Mouse (Mus musculus): ENCODE results near the gene Sdad1. TPM values are rescaled to one million over a fixed set of nuclear protein-coding genes. Genes with fewer than 3 reads are reported as not detected.

Sdad1 gene
- polyA plus RNA-seq, 1 experiment from 2014 or later, result 52.9 TPM

- peaks cover 16% of the 10 kb centered on the region for H3K27me3 ChIP-seq (ENCODE audit: low read depth, poor library complexity, severe bottlenecking)
- no peak overlapping the region for H3K4me3 ChIP-seq
- H3K36me3 ChIP-seq, result no peaks in the 10 kb centered on the region
- no peaks in the 10 kb centered on the region for H3K9me3 ChIP-seq (replicated peaks)
- H3K4me1 ChIP-seq, result peaks cover 22% of the 10 kb centered on the region
- DNase-seq (ENCODE audit: low spot score), result no peak
- WGBS, result 90% methylated on average over 6 of the region's 6 CpGs
- no peak overlapping the region for H3K27ac ChIP-seq (replicated peaks)
These were observed 58.2 kb downstream of the Sdad1 start for GRCm38 (mm10) chr5:92252031-92252430.

- 87% methylated on average over 11 of the region's 11 CpGs for WGBS
- DNase-seq (ENCODE audit: low spot score), result no peak
- Histone ChIP-seq H3K9me3 (replicated peaks) (no peaks in the 10 kb centered on the region), H3K4me3 (no peak overlapping the region), H3K4me1 (peaks cover 7% of the 10 kb centered on the region), H3K36me3 (no peaks in the 10 kb centered on the region), H3K27ac (replicated peaks) (no peak overlapping the region), H3K27me3 (ENCODE audit: low read depth, poor library complexity, severe bottlenecking) (peaks cover 7% of the 10 kb centered on the region; the same call in 1 of the 2 replicates)
These were observed 61.7 kb downstream of the Sdad1 start for GRCm38 (mm10) chr5:92248614-92249013.

GRCm38 (mm10) chr5:92245483-92245882 is 64.8 kb downstream of the Sdad1 start:
- H3K27me3 ChIP-seq (ENCODE audit: low read depth, poor library complexity, severe bottlenecking), result no peaks in the 10 kb centered on the region
- no peaks in the 10 kb centered on the region for H3K36me3 ChIP-seq
- H3K27ac ChIP-seq (replicated peaks), result no peak overlapping the region
- H3K4me1 ChIP-seq, result no peaks in the 10 kb centered on the region
- H3K9me3 ChIP-seq (replicated peaks), result no peaks in the 10 kb centered on the region
- DNase-seq (ENCODE audit: low spot score), result no peak
- 93% methylated on average over 9 of the region's 9 CpGs for WGBS
- no peak overlapping the region for H3K4me3 ChIP-seq

- Histone ChIP-seq H3K4me1 (0 out of 2 replicates have a peak, but pooled peaks cover under 1% of the 10 kb centered on the region), H3K4me3 (no peak overlapping the region), H3K27me3 (ENCODE audit: low read depth, poor library complexity, severe bottlenecking) (no peaks in the 10 kb centered on the region), H3K27ac (replicated peaks) (no peak overlapping the region), H3K9me3 (replicated peaks) (no peaks in the 10 kb centered on the region), H3K36me3 (no peaks in the 10 kb centered on the region)
- DNase-seq (ENCODE audit: low spot score), result no peak
- WGBS, result 91% methylated on average over 2 of the region's 2 CpGs
These were observed 65.4 kb downstream of the Sdad1 start for GRCm38 (mm10) chr5:92244900-92245299.

GRCm38 (mm10) chr5:92240769-92241168 is 69.5 kb downstream of the Sdad1 start:
- no peak for DNase-seq (ENCODE audit: low spot score)
- H3K9me3 ChIP-seq (replicated peaks), result no peaks in the 10 kb centered on the region
- H3K27me3 ChIP-seq (ENCODE audit: low read depth, poor library complexity, severe bottlenecking), result no peaks in the 10 kb centered on the region
- 0 out of 2 replicates have a peak, but pooled peaks cover 4% of the 10 kb centered on the region for H3K4me1 ChIP-seq
- H3K4me3 ChIP-seq, result no peak overlapping the region
- 93% methylated on average over 12 of the region's 12 CpGs for WGBS
- no peaks in the 10 kb centered on the region for H3K36me3 ChIP-seq
- no peak overlapping the region for H3K27ac ChIP-seq (replicated peaks)

- DNase-seq (ENCODE audit: low spot score), result peak; percentile 52
- Histone ChIP-seq H3K4me1 (0 out of 2 replicates have a peak, but pooled peaks cover 4% of the 10 kb centered on the region), H3K4me3 (0 out of 2 replicates have a peak overlapping the region, but pooled peaks have one; percentile 11), H3K9me3 (replicated peaks) (no peaks in the 10 kb centered on the region), H3K27ac (replicated peaks) (no peak overlapping the region; the same call in 1 of the 2 replicates), H3K36me3 (no peaks in the 10 kb centered on the region), H3K27me3 (ENCODE audit: low read depth, poor library complexity, severe bottlenecking) (no peaks in the 10 kb centered on the region)
- 48% methylated on average over 29 of the region's 29 CpGs for WGBS
These were observed 70.7 kb downstream of the Sdad1 start for GRCm38 (mm10) chr5:92239333-92240232.

GRCm38 (mm10) chr5:92234939-92235557 is 75.2 kb downstream of the Sdad1 start:
- WGBS, result 78% methylated on average over 5 of the region's 5 CpGs
- Histone ChIP-seq H3K27ac (replicated peaks) (no peak overlapping the region), H3K9me3 (replicated peaks) (no peaks in the 10 kb centered on the region), H3K4me3 (no peak overlapping the region), H3K36me3 (no peaks in the 10 kb centered on the region), H3K27me3 (ENCODE audit: low read depth, poor library complexity, severe bottlenecking) (no peaks in the 10 kb centered on the region), H3K4me1 (0 out of 2 replicates have a peak, but pooled peaks cover 4% of the 10 kb centered on the region)
- DNase-seq (ENCODE audit: low spot score), result no peak

Other genes with a start within 250 kb of the Sdad1 start
- 273 and 281 TPM in 2 replicates for gene G3bp2, start 226.8 kb downstream of the Sdad1 start, polyA plus RNA-seq (2016; fragmentation: Nextera tagmentation; extraction: Ambion mirVana)
- 38.7 and 39.0 TPM in 2 replicates for gene Uso1, start 172.5 kb downstream of the Sdad1 start, polyA plus RNA-seq (2016; fragmentation: Nextera tagmentation; extraction: Ambion mirVana)
- not detected in 2 replicates for gene U90926, start 95.1 kb downstream of the Sdad1 start, polyA plus RNA-seq (2016; fragmentation: Nextera tagmentation; extraction: Ambion mirVana)
- gene Ppef2, start 54.2 kb downstream of the Sdad1 start, polyA plus RNA-seq (2016; fragmentation: Nextera tagmentation; extraction: Ambion mirVana), result 0.35 and 0.47 TPM in 2 replicates
- 3.9 and 4.5 TPM in 2 replicates for gene Naaa, start 32.3 kb downstream of the Sdad1 start, polyA plus RNA-seq (2016; fragmentation: Nextera tagmentation; extraction: Ambion mirVana)
- gene Cxcl9, start 17.6 kb upstream of the Sdad1 start, polyA plus RNA-seq (2016; fragmentation: Nextera tagmentation; extraction: Ambion mirVana), result not detected in 2 replicates
- 0.98 and 1.6 TPM in 2 replicates for gene Art3, start 21.3 kb upstream of the Sdad1 start, polyA plus RNA-seq (2016; fragmentation: Nextera tagmentation; extraction: Ambion mirVana)
- gene Cxcl10, start 38.4 kb upstream of the Sdad1 start, polyA plus RNA-seq (2016; fragmentation: Nextera tagmentation; extraction: Ambion mirVana), result 0.17 and 0.36 TPM in 2 replicates
- gene Nup54, start 124.7 kb upstream of the Sdad1 start, polyA plus RNA-seq (2016; fragmentation: Nextera tagmentation; extraction: Ambion mirVana), result 63.4 and 70.0 TPM in 2 replicates
- 9.3 and 11.8 TPM in 2 replicates for gene Scarb2, start 196.4 kb upstream of the Sdad1 start, polyA plus RNA-seq (2016; fragmentation: Nextera tagmentation; extraction: Ambion mirVana)
- gene Fam47e, start 244.6 kb upstream of the Sdad1 start, polyA plus RNA-seq (2016; fragmentation: Nextera tagmentation; extraction: Ambion mirVana), result not detected in 2 replicates

All from midbrain, embryonic 10.5 days (tissue).